Mouse (Mus musculus) megakaryocyte, embryonic 14.5 days (primary cell): Measurements from ENCODE around the gene Sdccag8.

Experiments
- FLI1 ChIP-seq: IDR thresholded peaks from 2 replicates; pipeline ENCODE4 v1.6.1; 2012; ENCODE audit warnings: low read length, inconsistent platforms, mixed read lengths
- GATA1 ChIP-seq: IDR thresholded peaks from 3 replicates; pipeline ENCODE4 v1.6.1; 2012; ENCODE audit warnings: mixed read lengths, low read length, inconsistent platforms, borderline replicate concordance

- TF ChIP-seq GATA1 (no peak), FLI1 (no peak)
Measured at GRCm38 (mm10) chr1:176877756-176878155, 63.3 kb downstream of the Sdccag8 start.
